Mouse (Mus musculus) small intestine, adult 2 months (tissue): Measurements from ENCODE around the gene Mrpl22. TPM values are rescaled to one million over a fixed set of nuclear protein-coding genes. Genes with fewer than 3 reads are reported as not detected.
A peak's percentile ranks its signal among the peaks of the same experiment; 100 is the strongest.

Source experiments
- H3K27ac ChIP-seq: fragments of 200-500 bp; 2 replicates; pipeline ENCODE4 v1.5.1; 2012; ENCODE audit warnings: low read depth, low read length, control low read depth, inconsistent platforms; ENCODE audit not compliant: insufficient read depth
- H3K27me3 ChIP-seq: fragments of 200-500 bp; 2 replicates; pipeline ENCODE4 v1.6.1; 2012; ENCODE audit warnings: mild to moderate bottlenecking, moderate library complexity, low read length, inconsistent platforms; ENCODE audit not compliant: control insufficient read depth, insufficient read depth
- H3K36me3 ChIP-seq: fragments of 200-500 bp; 2 replicates; pipeline ENCODE4 v1.6.1; 2012; ENCODE audit warnings: mild to moderate bottlenecking, low read length, control low read depth, inconsistent platforms; ENCODE audit not compliant: control insufficient read depth, insufficient read depth
- H3K4me1 ChIP-seq: fragments of 200-500 bp; 2 replicates; pipeline ENCODE4 v1.6.1; 2012; ENCODE audit warnings: low read length, inconsistent platforms, mixed read lengths; ENCODE audit not compliant: control insufficient read depth, insufficient read depth, insufficient read length
- H3K4me3 ChIP-seq: fragments of 200-500 bp; 2 replicates; pipeline ENCODE4 v1.5.1; 2012; ENCODE audit warnings: low read depth, mild to moderate bottlenecking, control low read depth, inconsistent platforms, low read length, moderate library complexity
- CTCF ChIP-seq: fragments of 200-500 bp; IDR thresholded peaks from 2 replicates; pipeline ENCODE4 v1.5.1; 2012; ENCODE audit warnings: low read depth, mild to moderate bottlenecking, control low read depth, inconsistent platforms, low read length, moderate library complexity, mixed read lengths; ENCODE audit not compliant: insufficient replicate concordance, insufficient read length; ENCODE audit errors: extremely low read depth
- POLR2A ChIP-seq: fragments of 200-500 bp; IDR thresholded peaks from 2 replicates; pipeline ENCODE4 v1.6.1; 2012; ENCODE audit warnings: low read depth, mild to moderate bottlenecking, control low read depth, inconsistent platforms, low read length, moderate library complexity
- WGBS: fragments of 180-500 bp; shearing (Covaris S2); methylation state at CpG from one replicate; pipeline ENCODE4 v1.1.7; 2018; 5-methylcytosine and 5-hydroxymethylcytosine counted together
- polyA plus RNA-seq: library from polyadenylated mRNA; depleted of rRNA; stranded (reverse); fragments of >200 nt; gene quantifications from 2 replicates; pipeline ENCODE4 v1.2.3, GENCODE M21; 2012

Mrpl22 gene
- polyA plus RNA-seq, 1 experiment: 13.9 TPM

- Histone ChIP-seq H3K4me1 (peaks cover 7% of the 10 kb centered on the region; the same call in 1 of the 2 replicates), H3K27ac (no peak overlapping the region), H3K36me3 (peaks cover 21% of the 10 kb centered on the region), H3K27me3 (no peaks in the 10 kb centered on the region), H3K4me3 (no peak overlapping the region)
- 84% methylated on average over 7 of the region's 7 CpGs for WGBS
- no peak for TF ChIP-seq POLR2A
- no peak for TF ChIP-seq CTCF
Measured at GRCm38 (mm10) chr11:58180756-58181155, 9.3 kb downstream of the Mrpl22 start.

GRCm38 (mm10) chr11:58183579-58183978, 12.1 kb downstream of the Mrpl22 start:
- 7% methylated on average over 3 of the region's 3 CpGs for WGBS
- H3K27me3 ChIP-seq: no peaks in the 10 kb centered on the region
- peak overlapping the region; percentile 93 for H3K27ac ChIP-seq
- H3K4me3 ChIP-seq: peak overlapping the region; percentile 50
- peaks cover 7% of the 10 kb centered on the region; the same call in 1 of the 2 replicates for H3K4me1 ChIP-seq
- TF ChIP-seq CTCF: no peak
- no peak; the same call in 1 of the 2 replicates for TF ChIP-seq POLR2A
- peaks cover 11% of the 10 kb centered on the region for H3K36me3 ChIP-seq

GRCm38 (mm10) chr11:58189675-58190074, 18.2 kb downstream of the Mrpl22 start:
- TF ChIP-seq POLR2A (no peak), CTCF (no peak)
- Histone ChIP-seq H3K4me1 (peaks cover 5% of the 10 kb centered on the region; the same call in 1 of the 2 replicates), H3K27me3 (no peaks in the 10 kb centered on the region), H3K27ac (no peak overlapping the region), H3K36me3 (peaks cover 26% of the 10 kb centered on the region), H3K4me3 (no peak overlapping the region)
- 90% methylated on average over 6 of the region's 6 CpGs for WGBS

GRCm38 (mm10) chr11:58193326-58193725, 21.9 kb downstream of the Mrpl22 start:
- Histone ChIP-seq H3K27me3 (no peaks in the 10 kb centered on the region), H3K36me3 (peaks cover 17% of the 10 kb centered on the region), H3K4me1 (peaks cover 3% of the 10 kb centered on the region; the same call in 1 of the 2 replicates), H3K4me3 (no peak overlapping the region), H3K27ac (peak overlapping the region; percentile 35; the same call in 1 of the 2 replicates)
- 58% methylated on average over 3 of the region's 3 CpGs for WGBS
- no peak for TF ChIP-seq POLR2A
- no peak for TF ChIP-seq CTCF

GRCm38 (mm10) chr11:58193860-58194520, 22.5 kb downstream of the Mrpl22 start:
- peak overlapping the region; percentile 35; the same call in 1 of the 2 replicates for H3K27ac ChIP-seq
- TF ChIP-seq POLR2A (no peak), CTCF (no peak)

GRCm38 (mm10) chr11:58198663-58199062, 27.2 kb downstream of the Mrpl22 start:
- TF ChIP-seq CTCF: no peak
- TF ChIP-seq POLR2A: no peak

More at GRCm38 (mm10) chr11:58193860-58194520, 22.5 kb downstream of the Mrpl22 start:
- no peaks in the 10 kb centered on the region for H3K27me3 ChIP-seq
- peaks cover 11% of the 10 kb centered on the region for H3K36me3 ChIP-seq
- peaks cover 6% of the 10 kb centered on the region; the same call in 1 of the 2 replicates for H3K4me1 ChIP-seq
- no peak overlapping the region for H3K4me3 ChIP-seq
- 50% methylated on average over 4 of the region's 4 CpGs for WGBS

More at GRCm38 (mm10) chr11:58198663-58199062, 27.2 kb downstream of the Mrpl22 start:
- Histone ChIP-seq H3K27ac (peak overlapping the region; percentile 84; the same call in 1 of the 2 replicates), H3K27me3 (no peaks in the 10 kb centered on the region), H3K36me3 (peaks cover 8% of the 10 kb centered on the region), H3K4me1 (peaks cover 11% of the 10 kb centered on the region; the same call in 1 of the 2 replicates), H3K4me3 (no peak overlapping the region; the same call in 1 of the 2 replicates)
- WGBS: 85% methylated on average over 4 of the region's 4 CpGs
